Mouse (Mus musculus) thymus, adult 2 months (tissue): ENCODE data around the gene Ciao2b. TPM values are rescaled to one million over a fixed set of nuclear protein-coding genes. Genes with fewer than 3 reads are reported as not detected.

Experiments used
- DNase-seq: peaks from one replicate; pipeline ENCODE4 v3.0.0; 2021
- H3K27ac ChIP-seq: fragments of 200-500 bp; 2 replicates; pipeline ENCODE4 v1.5.1; 2012; ENCODE audit warnings: low read length, control low read depth; ENCODE audit not compliant: control insufficient read depth, insufficient read depth
- H3K27me3 ChIP-seq: fragments of 200-500 bp; 2 replicates; pipeline ENCODE4 v1.6.1; 2012; ENCODE audit warnings: mild to moderate bottlenecking, low read length, moderate library complexity, mixed read lengths; ENCODE audit not compliant: control insufficient read depth, insufficient read depth
- H3K36me3 ChIP-seq: fragments of 200-500 bp; 2 replicates; pipeline ENCODE4 v1.6.1; 2012; ENCODE audit warnings: mild to moderate bottlenecking, low read length, moderate library complexity; ENCODE audit not compliant: control insufficient read depth, insufficient read depth
- H3K4me1 ChIP-seq: fragments of 200-500 bp; replicated peaks from 2 replicates; pipeline ENCODE4 v1.6.1; 2012; ENCODE audit warnings: low read length; ENCODE audit not compliant: control insufficient read depth, insufficient read depth
- H3K4me3 ChIP-seq: fragments of 200-500 bp; 2 replicates; pipeline ENCODE4 v1.5.1; 2012; ENCODE audit warnings: mild to moderate bottlenecking, low read length, control low read depth, moderate library complexity; ENCODE audit not compliant: control insufficient read depth, insufficient read depth
- CTCF ChIP-seq: fragments of 200-500 bp; IDR thresholded peaks from 2 replicates; pipeline ENCODE4 v1.5.1; 2012; ENCODE audit warnings: mild to moderate bottlenecking, control low read depth, low read length, moderate library complexity, borderline replicate concordance; ENCODE audit not compliant: control insufficient read depth, poor library complexity, insufficient read depth; ENCODE audit errors: extremely low read depth
- POLR2A ChIP-seq: fragments of 200-500 bp; IDR thresholded peaks from 2 replicates; pipeline ENCODE4 v1.6.1; 2012; ENCODE audit warnings: mild to moderate bottlenecking, low read length, control low read depth, moderate library complexity; ENCODE audit not compliant: control insufficient read depth, poor library complexity, insufficient read depth; ENCODE audit errors: extremely low read depth
- WGBS: fragments of 180-500 bp; shearing (Covaris S2); methylation state at CpG from one replicate; pipeline ENCODE4 v1.1.7; 2018; 5-methylcytosine and 5-hydroxymethylcytosine counted together
- polyA plus RNA-seq: library from polyadenylated mRNA; depleted of rRNA; stranded (reverse); fragments of >200 nt; gene quantifications from 2 replicates; pipeline ENCODE4 v1.2.3, GENCODE M21; 2012

The Ciao2b gene
- polyA plus RNA-seq, 1 experiment, result 76.9 TPM

- 22% methylated on average over 25 of the region's 25 CpGs for WGBS
- no peaks in the 10 kb centered on the region for H3K27me3 ChIP-seq
- TF ChIP-seq CTCF (no peak), POLR2A (no peak)
- peak overlapping the region; percentile 94 for H3K4me3 ChIP-seq
- no peak for DNase-seq
- H3K4me1 ChIP-seq, result peaks cover 16% of the 10 kb centered on the region
- no peak overlapping the region for H3K27ac ChIP-seq
- peaks cover 6% of the 10 kb centered on the region; the same call in 1 of the 2 replicates for H3K36me3 ChIP-seq
Observed at GRCm38 (mm10) chr8:104640831-104641370, 864 bp downstream of the Ciao2b start.

GRCm38 (mm10) chr8:104640241-104640640 lies 1.5 kb downstream of the Ciao2b start:
- no peak for DNase-seq
- Histone ChIP-seq H3K4me3 (no peak overlapping the region), H3K4me1 (peaks cover 16% of the 10 kb centered on the region), H3K36me3 (peaks cover 6% of the 10 kb centered on the region; the same call in 1 of the 2 replicates), H3K27me3 (no peaks in the 10 kb centered on the region), H3K27ac (no peak overlapping the region)
- no peak for TF ChIP-seq CTCF
- no peak for TF ChIP-seq POLR2A
- 92% methylated on average over 7 of the region's 7 CpGs for WGBS

- WGBS, result 88% methylated on average over 6 of the region's 6 CpGs
- H3K36me3 ChIP-seq, result peaks cover 6% of the 10 kb centered on the region; the same call in 1 of the 2 replicates
- DNase-seq, result no peak
- no peak overlapping the region for H3K4me3 ChIP-seq
- TF ChIP-seq POLR2A (no peak), CTCF (no peak)
- H3K27me3 ChIP-seq, result no peaks in the 10 kb centered on the region
- peaks cover 16% of the 10 kb centered on the region for H3K4me1 ChIP-seq
- no peak overlapping the region for H3K27ac ChIP-seq
Observed at GRCm38 (mm10) chr8:104638010-104638409, 3.8 kb downstream of the Ciao2b start.

GRCm38 (mm10) chr8:104635004-104635710 lies 6.6 kb downstream of the Ciao2b start:
- TF ChIP-seq POLR2A (no peak), CTCF (no peak)
- no peak for DNase-seq
- H3K4me1 ChIP-seq, result peaks cover 19% of the 10 kb centered on the region

GRCm38 (mm10) chr8:104633156-104633744 lies 8.5 kb downstream of the Ciao2b start:
- TF ChIP-seq CTCF (no peak), POLR2A (no peak)
- Histone ChIP-seq H3K27ac (no peak overlapping the region), H3K27me3 (no peaks in the 10 kb centered on the region), H3K36me3 (no peaks in the 10 kb centered on the region; the same call in 1 of the 2 replicates), H3K4me1 (peaks cover 23% of the 10 kb centered on the region), H3K4me3 (no peak overlapping the region)
- 93% methylated on average over 9 of the region's 9 CpGs for WGBS
- DNase-seq, result no peak

More at GRCm38 (mm10) chr8:104635004-104635710, 6.6 kb downstream of the Ciao2b start:
- Histone ChIP-seq H3K4me3 (no peak overlapping the region), H3K27me3 (no peaks in the 10 kb centered on the region), H3K36me3 (peaks cover 6% of the 10 kb centered on the region; the same call in 1 of the 2 replicates), H3K27ac (no peak overlapping the region)
- WGBS, result 95% methylated on average over 3 of the region's 3 CpGs

GRCm38 (mm10) chr8:104632486-104632885 lies 9.3 kb downstream of the Ciao2b start:
- no peak overlapping the region for H3K4me3 ChIP-seq
- H3K36me3 ChIP-seq, result no peaks in the 10 kb centered on the region
- H3K27me3 ChIP-seq, result no peaks in the 10 kb centered on the region
- no peak for TF ChIP-seq POLR2A
- no peak for TF ChIP-seq CTCF
- H3K27ac ChIP-seq, result peak overlapping the region; percentile 28; the same call in 1 of the 2 replicates
- H3K4me1 ChIP-seq, result peaks cover 23% of the 10 kb centered on the region
- no peak for DNase-seq
- 69% methylated on average over 6 of the region's 6 CpGs for WGBS
